7 mouse cellular contexts compared by ENCODE assay signal in genomic region chr4:126046851-126047585, GRCm38 (mm10). TPM values are rescaled to one million over a fixed set of nuclear protein-coding genes. Genes with fewer than 3 reads are reported as not detected.
DNase-seq lines count a peak whose midpoint lies in the region; ATAC-seq lines count a peak whose summit lies in the region.

Gene Mrps15 (plus strand): TSS chr4:126046925.

- H3K27ac ChIP-seq in intestine, embryonic 16.5 days (ENCODE audit: low read length): peak within 1 kb of the TSS; percentile 82
- H3K27ac ChIP-seq in limb, embryonic 11.5 days (replicated peaks; ENCODE audit: low read depth, low read length): no peak within 1 kb of the TSS; the same call in 1 of the 2 replicates
- peak within 1 kb of the TSS; percentile 74 for H3K27ac ChIP-seq in midbrain, embryonic 14.5 days (replicated peaks; ENCODE audit: low read depth, low read length)

- H3K4me1 ChIP-seq in intestine, embryonic 16.5 days (ENCODE audit: control insufficient read depth, insufficient read depth, low read length): peaks cover 10% of the 10 kb centered on the region
- H3K4me1 ChIP-seq in limb, embryonic 11.5 days (ENCODE audit: control insufficient read depth, insufficient read depth, low read length): 0 out of 2 replicates have a peak, but pooled peaks cover 6% of the 10 kb centered on the region
- H3K4me1 ChIP-seq in midbrain, embryonic 14.5 days (ENCODE audit: control insufficient read depth, insufficient read depth, low read length): peaks cover 11% of the 10 kb centered on the region; the same call in 1 of the 2 replicates

- H3K9ac ChIP-seq in intestine, embryonic 16.5 days (ENCODE audit: low read depth, low read length): peak within 1 kb of the TSS; percentile 93
- peak within 1 kb of the TSS; percentile 89 for H3K9ac ChIP-seq in limb, embryonic 11.5 days (ENCODE audit: low read length)
- H3K9ac ChIP-seq in midbrain, embryonic 14.5 days (replicated peaks; ENCODE audit: low read length): peak within 1 kb of the TSS; percentile 70

- no peaks in the 10 kb centered on the region for H3K27me3 ChIP-seq in intestine, embryonic 16.5 days (replicated peaks; ENCODE audit: control insufficient read depth, insufficient read depth, low read length)
- no peaks in the 10 kb centered on the region for H3K27me3 ChIP-seq in limb, embryonic 11.5 days (ENCODE audit: control insufficient read depth, insufficient read depth, low read length)
- no peaks in the 10 kb centered on the region for H3K27me3 ChIP-seq in midbrain, embryonic 14.5 days (ENCODE audit: control insufficient read depth, insufficient read depth, low read length)

- peak within 1 kb of the TSS; percentile 92 for H3K4me3 ChIP-seq in intestine, embryonic 16.5 days (ENCODE audit: low read length)
- H3K4me3 ChIP-seq in limb, embryonic 11.5 days (ENCODE audit: low read depth, low read length): peak within 1 kb of the TSS; percentile 80
- peak within 1 kb of the TSS; percentile 95 for H3K4me3 ChIP-seq in midbrain, embryonic 14.5 days (replicated peaks; ENCODE audit: low read depth, low read length)

- peaks cover 8% of the 10 kb centered on the region; the same call in 1 of the 2 replicates for H3K36me3 ChIP-seq in intestine, embryonic 16.5 days (ENCODE audit: control insufficient read depth, insufficient read depth, low read length)
- H3K36me3 ChIP-seq in limb, embryonic 11.5 days (ENCODE audit: control insufficient read depth, insufficient read depth, low read length): peaks cover 6% of the 10 kb centered on the region; the same call in 1 of the 2 replicates
- peaks cover 21% of the 10 kb centered on the region for H3K36me3 ChIP-seq in midbrain, embryonic 14.5 days (ENCODE audit: control insufficient read depth, insufficient read depth, low read length)

- ATAC-seq in intestine, embryonic 16.5 days: peak; percentile 97
- peak; percentile 85 for ATAC-seq in limb, embryonic 11.5 days (ENCODE audit: insufficient number of reproducible peaks, low FRiP score, low TSS enrichment, low read depth)
- peak; percentile 92 for ATAC-seq in midbrain, embryonic 14.5 days (ENCODE audit: low FRiP score, low TSS enrichment)

- H3K4me2 ChIP-seq in intestine, embryonic 16.5 days (ENCODE audit: low read depth, low read length): peak within 1 kb of the TSS; percentile 84
- H3K4me2 ChIP-seq in limb, embryonic 11.5 days (ENCODE audit: low read depth, severe bottlenecking): peak within 1 kb of the TSS; percentile 53
- peak within 1 kb of the TSS; percentile 92 for H3K4me2 ChIP-seq in midbrain, embryonic 14.5 days (ENCODE audit: low read length)

- DNase-seq in adrenal gland, postnatal 10 days: peak; percentile 90
- DNase-seq in embryo, embryonic 9.5 days (ENCODE audit: extremely low spot score): peak; percentile 91
- peak; percentile 68 to 87 for DNase-seq in gastrocnemius, postnatal 4 days (ENCODE audit: low spot score in 2 of 2)
- DNase-seq in limb, embryonic 11.5 days (ENCODE audit: low spot score): peak; percentile 91
- DNase-seq in midbrain, embryonic 14.5 days: peak; percentile 94
- peak; percentile 65 to 71 for DNase-seq in spleen, adult 18-20 months

- no peaks in the 10 kb centered on the region for H3K9me3 ChIP-seq in intestine, embryonic 16.5 days (ENCODE audit: control insufficient read depth, low read length)
- no peaks in the 10 kb centered on the region for H3K9me3 ChIP-seq in limb, embryonic 11.5 days (ENCODE audit: control insufficient read depth, low read length)
- H3K9me3 ChIP-seq in midbrain, embryonic 14.5 days (ENCODE audit: control insufficient read depth, low read length): no peaks in the 10 kb centered on the region

- WGBS in intestine, embryonic 16.5 days: under 1% methylated on average over 56 of the region's 56 CpGs
- under 1% methylated on average over 56 of the region's 56 CpGs for WGBS in limb, embryonic 11.5 days
- WGBS in midbrain, embryonic 14.5 days: under 1% methylated on average over 56 of the region's 56 CpGs

RNA-seq across cellular contexts. Expression of gene Mrps15, which starts in this region (rescaled TPM):
- total RNA-seq in adrenal gland, postnatal 10 days (2021): 10 to 100 TPM; 72.3 to 78.8 TPM
- 10 to 100 TPM; 57.4 to 57.7 TPM for total RNA-seq in gastrocnemius, postnatal 4 days (2021)
- polyA plus RNA-seq in intestine, embryonic 16.5 days (2015; fragmentation: Nextera tagmentation; extraction: Ambion mirVana): 142 and 151 TPM in 2 replicates
- polyA plus RNA-seq in limb, embryonic 11.5 days (2014; fragmentation: Nextera tagmentation; extraction: Ambion mirVana): 156 and 160 TPM in 2 replicates
- polyA plus RNA-seq in midbrain, embryonic 14.5 days (2014; fragmentation: Nextera tagmentation; extraction: Ambion mirVana): 125 and 139 TPM in 2 replicates
